Mouse (Mus musculus): ENCODE measurements at regions not wholly inside any gene's neighbourhood (a gene's known extent, or its start where the extent isn't known, plus 50 kb on each side); places are given as distances from the start of the nearest gene placed in this dataset.

- no peak for DNase-seq (ENCODE audit: low read depth, low spot score)
Measured at GRCm38 (mm10) chr9:120812667-120813210, 116.3 kb upstream of the Ctnnb1 start.

GRCm38 (mm10) chr9:120814286-120814685 lies 114.7 kb upstream of the Ctnnb1 start:
- no peak for DNase-seq (ENCODE audit: low read depth, low spot score)

GRCm38 (mm10) chr9:120818726-120819317 lies 110.2 kb upstream of the Ctnnb1 start:
- DNase-seq (ENCODE audit: low read depth, low spot score), result peak; percentile 71

GRCm38 (mm10) chr9:120820892-120821291 lies 108.1 kb upstream of the Ctnnb1 start:
- DNase-seq (ENCODE audit: low read depth, low spot score), result no peak

GRCm38 (mm10) chr9:120823397-120823796 lies 105.6 kb upstream of the Ctnnb1 start:
- DNase-seq (ENCODE audit: low read depth, low spot score), result peak; percentile 39

- no peak for DNase-seq (ENCODE audit: low read depth, low spot score)
Measured at GRCm38 (mm10) chr9:120826266-120826665, 102.8 kb upstream of the Ctnnb1 start.

GRCm38 (mm10) chr9:120830526-120830925 lies 98.5 kb upstream of the Ctnnb1 start:
- DNase-seq (ENCODE audit: low read depth, low spot score), result no peak

GRCm38 (mm10) chr9:120834166-120834565 lies 94.8 kb upstream of the Ctnnb1 start:
- DNase-seq (ENCODE audit: low read depth, low spot score), result peak; percentile 64

- DNase-seq (ENCODE audit: low read depth, low spot score), result no peak
Measured at GRCm38 (mm10) chr9:120835621-120836020, 93.4 kb upstream of the Ctnnb1 start.

- no peak for DNase-seq (ENCODE audit: low read depth, low spot score)
Measured at GRCm38 (mm10) chr9:120837431-120838150, 91.4 kb upstream of the Ctnnb1 start.

GRCm38 (mm10) chr9:120843753-120844152 lies 85.3 kb upstream of the Ctnnb1 start:
- DNase-seq (ENCODE audit: low read depth, low spot score), result no peak

- no peak for DNase-seq (ENCODE audit: low read depth, low spot score)
Measured at GRCm38 (mm10) chr9:120845538-120845937, 83.5 kb upstream of the Ctnnb1 start.

GRCm38 (mm10) chr9:120847649-120848048 lies 81.4 kb upstream of the Ctnnb1 start:
- no peak for DNase-seq (ENCODE audit: low read depth, low spot score)

- DNase-seq (ENCODE audit: low read depth, low spot score), result no peak
Measured at GRCm38 (mm10) chr9:120848962-120849361, 80.1 kb upstream of the Ctnnb1 start.

GRCm38 (mm10) chr9:120850092-120850491 lies 78.9 kb upstream of the Ctnnb1 start:
- no peak for DNase-seq (ENCODE audit: low read depth, low spot score)

- no peak for DNase-seq (ENCODE audit: low read depth, low spot score)
Measured at GRCm38 (mm10) chr9:120851914-120852313, 77.1 kb upstream of the Ctnnb1 start.

GRCm38 (mm10) chr9:120852572-120852971 lies 76.4 kb upstream of the Ctnnb1 start:
- no peak for DNase-seq (ENCODE audit: low read depth, low spot score)

- DNase-seq (ENCODE audit: low read depth, low spot score), result no peak
Measured at GRCm38 (mm10) chr9:120853032-120853597, 75.9 kb upstream of the Ctnnb1 start.

- peak; percentile 41 for DNase-seq (ENCODE audit: low read depth, low spot score)
Measured at GRCm38 (mm10) chr9:120854351-120854750, 74.7 kb upstream of the Ctnnb1 start.

- DNase-seq (ENCODE audit: low read depth, low spot score), result no peak
Measured at GRCm38 (mm10) chr9:120855293-120856050, 73.5 kb upstream of the Ctnnb1 start.

GRCm38 (mm10) chr9:120857849-120858510 lies 71.0 kb upstream of the Ctnnb1 start:
- no peak for DNase-seq (ENCODE audit: low read depth, low spot score)

Data from R1 (cell line).